Mouse (Mus musculus) thymus, adult 2 months (tissue): Measurements from ENCODE around the gene Slco3a1.

ENCODE experiments used
- CTCF ChIP-seq: fragments of 200-500 bp; IDR thresholded peaks from 2 replicates; pipeline ENCODE4 v1.5.1; 2012; ENCODE audit warnings: mild to moderate bottlenecking, control low read depth, low read length, moderate library complexity, borderline replicate concordance; ENCODE audit not compliant: control insufficient read depth, poor library complexity, insufficient read depth; ENCODE audit errors: extremely low read depth
- POLR2A ChIP-seq: fragments of 200-500 bp; IDR thresholded peaks from 2 replicates; pipeline ENCODE4 v1.6.1; 2012; ENCODE audit warnings: mild to moderate bottlenecking, low read length, control low read depth, moderate library complexity; ENCODE audit not compliant: control insufficient read depth, poor library complexity, insufficient read depth; ENCODE audit errors: extremely low read depth

DNA sequence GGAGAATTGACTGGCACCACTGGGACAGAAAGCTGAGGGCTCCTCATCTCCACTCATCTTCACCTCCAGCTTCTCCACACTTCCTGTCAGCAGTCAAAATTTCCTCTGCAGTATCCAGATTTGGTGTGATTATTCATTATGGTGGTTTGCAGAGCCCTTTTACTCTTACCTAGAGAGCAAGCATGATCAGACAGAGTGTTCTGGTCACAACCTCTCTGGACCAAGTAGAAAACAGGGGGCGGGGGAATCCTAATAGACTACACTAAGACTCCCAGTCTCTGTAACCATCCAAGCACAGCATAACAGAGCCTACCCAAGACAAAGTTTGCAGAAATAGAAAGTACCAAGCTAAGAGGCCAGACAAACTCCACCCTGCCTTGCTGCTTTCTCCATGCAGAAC is 93.4 kb downstream of the Slco3a1 start:
- TF ChIP-seq POLR2A (no peak), CTCF (no peak)
